Mouse (Mus musculus) hindbrain, embryonic 14.5 days (tissue): Measurements from ENCODE around the gene Ndufs7. TPM values are rescaled to one million over a fixed set of nuclear protein-coding genes. Genes with fewer than 3 reads are reported as not detected.
A peak's percentile ranks its signal among the peaks of the same experiment; 100 is the strongest.

Experiments
- ATAC-seq: fragments of 200-750 bp; cut with Nextera tagmentation; 2 replicates; pipeline ENCODE4 v1.8.0; 2017; ENCODE audit warnings: moderate number of reproducible peaks, mild to moderate bottlenecking, moderate TSS enrichment, moderate library complexity; ENCODE audit not compliant: low FRiP score
- DNase-seq: peaks from one replicate; pipeline ENCODE4 v3.0.0-alpha.2; 2015; ENCODE audit warnings: low spot score
- H3K27ac ChIP-seq: fragments of 300-500 bp; sonication (generic); 2 replicates; pipeline ENCODE4 v1.5.1; 2014; ENCODE audit warnings: mild to moderate bottlenecking, moderate library complexity
- H3K27me3 ChIP-seq: fragments of 300-500 bp; sonication (generic); 2 replicates; pipeline ENCODE4 v1.6.1; 2014; ENCODE audit warnings: mild to moderate bottlenecking, low read length, mixed read lengths; ENCODE audit not compliant: control insufficient read depth, insufficient read depth
- H3K36me3 ChIP-seq: fragments of 300-500 bp; sonication (generic); replicated peaks from 2 replicates; pipeline ENCODE4 v1.6.1; 2014; ENCODE audit not compliant: control insufficient read depth, insufficient read depth
- H3K4me1 ChIP-seq: fragments of 300-500 bp; sonication (generic); replicated peaks from 2 replicates; pipeline ENCODE4 v1.6.1; 2014; ENCODE audit warnings: antibody characterized with exemption, low read length, mixed read lengths; ENCODE audit not compliant: control insufficient read depth, insufficient read depth
- H3K4me2 ChIP-seq: fragments of 300-500 bp; sonication (generic); replicated peaks from 2 replicates; pipeline ENCODE4 v1.6.1; 2014; ENCODE audit warnings: mild to moderate bottlenecking, moderate library complexity
- H3K4me3 ChIP-seq: fragments of 300-500 bp; sonication (generic); replicated peaks from 2 replicates; pipeline ENCODE4 v1.5.1; 2014; ENCODE audit warnings: mild to moderate bottlenecking, low read length
- H3K9ac ChIP-seq: fragments of 300-500 bp; sonication (generic); 2 replicates; pipeline ENCODE4 v1.6.1; 2014
- H3K9me3 ChIP-seq: fragments of 300-500 bp; sonication (generic); 2 replicates; pipeline ENCODE4 v1.6.1; 2016; ENCODE audit warnings: low read length; ENCODE audit not compliant: control insufficient read depth
- WGBS: fragments of 180-500 bp; shearing (Covaris S2); extraction: QIAGEN DNeasy Blood & Tissue Kit; methylation state at CpG from one replicate; pipeline ENCODE4 v1.1.7; 2014; 5-methylcytosine and 5-hydroxymethylcytosine counted together
- polyA plus RNA-seq: library from polyadenylated mRNA; unstranded; fragments of >200 nt; fragmentation: Nextera tagmentation; extraction: Ambion mirVana; gene quantifications from 2 replicates; pipeline ENCODE4 v1.2.1, GENCODE M21; 2014

The Ndufs7 gene
- polyA plus RNA-seq, 1 experiment from 2014 or later: 341 TPM

DNA sequence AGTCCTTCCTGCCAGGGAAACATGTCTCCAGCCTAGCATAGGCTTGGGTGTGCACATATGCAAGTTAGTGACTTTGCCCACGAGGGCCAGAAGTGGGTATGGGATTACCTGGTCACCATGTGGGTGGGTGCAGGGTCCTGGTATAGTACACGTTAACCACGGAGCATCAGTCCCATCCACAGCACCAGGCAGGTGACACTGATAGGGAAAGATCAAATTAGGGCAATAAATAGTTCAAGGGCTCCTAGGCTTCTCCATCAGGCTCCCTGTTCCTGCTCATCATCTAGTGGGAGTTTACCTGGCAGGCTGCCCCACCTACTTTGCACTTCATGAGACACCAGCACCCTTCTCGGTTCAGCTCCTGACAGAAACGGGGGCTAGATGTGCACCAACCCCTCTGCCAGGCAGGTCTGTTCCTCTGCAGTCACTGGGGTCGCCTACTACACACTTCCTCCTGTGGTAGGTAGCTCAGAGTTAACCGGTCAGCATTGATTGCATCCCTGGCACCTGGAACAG, 45.9 kb downstream of the Ndufs7 start:
- no peak overlapping the region for H3K4me3 ChIP-seq
- ATAC-seq: no peak

GRCm38 (mm10) chr10:80295618-80296425, 46.9 kb downstream of the Ndufs7 start, which contains the start of gene Apc2:
Gene Apc2, plus strand, starts transcription at chr10:80295977.
- peak; percentile 59 for ATAC-seq
- DNase-seq: peak; percentile 88
- Histone ChIP-seq H3K4me2 (peak within 1 kb of the TSS; percentile 95), H3K27me3 (no peaks in the 10 kb centered on the region), H3K9ac (peak within 1 kb of the TSS; percentile 57), H3K4me1 (peaks cover 53% of the 10 kb centered on the region), H3K27ac (peak within 1 kb of the TSS; percentile 93), H3K9me3 (no peaks in the 10 kb centered on the region), H3K4me3 (peak within 1 kb of the TSS; percentile 42), H3K36me3 (peaks cover 20% of the 10 kb centered on the region)
- under 1% methylated on average over 26 of the region's 26 CpGs for WGBS

More for the DNA sequence above, 45.9 kb downstream of the Ndufs7 start:
- Histone ChIP-seq H3K36me3 (peaks cover 20% of the 10 kb centered on the region), H3K27me3 (no peaks in the 10 kb centered on the region), H3K4me1 (peaks cover 46% of the 10 kb centered on the region), H3K9me3 (no peaks in the 10 kb centered on the region), H3K9ac (peak overlapping the region; percentile 57), H3K27ac (peak overlapping the region; percentile 93; the same call in 1 of the 2 replicates), H3K4me2 (no peak overlapping the region)
- no peak for DNase-seq
- 55% methylated on average over 7 of the region's 7 CpGs for whole genome bisulfite sequencing

DNA sequence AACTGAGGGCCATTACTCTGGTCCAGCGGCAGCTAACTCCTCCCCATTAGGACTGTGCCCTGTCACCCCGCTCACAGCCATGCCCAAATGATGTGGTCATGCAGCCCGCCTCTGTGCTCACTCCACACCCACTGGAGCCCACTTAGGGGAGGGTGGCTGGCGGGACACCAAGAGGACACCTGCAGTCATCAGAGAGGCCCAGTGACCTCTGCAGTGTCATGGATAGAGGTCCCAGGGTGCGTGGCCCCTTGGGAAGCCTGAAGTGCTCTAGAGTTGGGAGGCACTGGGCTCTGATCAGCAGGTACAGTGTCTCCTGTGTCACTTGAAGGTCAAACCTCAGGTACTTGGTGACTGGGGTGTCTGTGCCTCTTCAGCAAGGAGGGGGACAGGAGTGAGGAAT, 47.9 kb downstream of the Ndufs7 start:
- Histone ChIP-seq H3K36me3 (peaks cover 23% of the 10 kb centered on the region), H3K27ac (peak overlapping the region; percentile 93), H3K4me1 (peaks cover 56% of the 10 kb centered on the region), H3K4me3 (peak overlapping the region; percentile 42), H3K27me3 (no peaks in the 10 kb centered on the region), H3K4me2 (peak overlapping the region; percentile 95), H3K9me3 (no peaks in the 10 kb centered on the region), H3K9ac (peak overlapping the region; percentile 57)
- DNase-seq (no peak), ATAC-seq (no peak)
- 65% methylated on average over 5 of the region's 5 CpGs for WGBS

DNA sequence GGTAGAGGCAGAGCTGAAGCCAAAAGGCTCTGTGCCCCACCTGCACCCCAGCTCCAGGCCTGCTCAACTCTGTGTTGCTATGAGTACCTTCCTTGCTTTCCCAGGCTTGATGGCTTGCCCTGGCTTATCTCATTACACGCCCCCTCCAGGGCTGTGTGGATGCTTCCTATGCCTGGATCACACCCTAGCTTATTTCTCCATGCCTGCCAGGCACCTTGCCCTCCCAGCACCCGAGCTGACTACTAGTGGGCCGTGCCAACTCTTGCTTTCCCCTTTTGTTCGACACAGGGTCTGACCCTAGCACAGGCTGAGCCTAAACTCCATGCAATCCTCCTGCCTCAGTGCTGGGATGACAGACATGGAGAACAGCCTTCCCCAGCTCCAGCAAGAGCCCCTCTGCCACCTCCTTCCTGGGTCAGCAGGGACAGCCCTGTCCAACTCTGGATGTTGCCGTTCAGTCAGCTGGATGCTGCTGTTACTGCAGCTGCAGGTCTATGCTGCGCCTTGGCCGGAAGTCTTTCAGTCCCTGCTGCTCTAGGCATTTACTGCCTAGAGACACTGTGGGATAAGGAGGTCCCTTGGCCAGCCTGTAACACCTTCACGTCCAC, 48.7 kb downstream of the Ndufs7 start:
- no peak overlapping the region for H3K4me3 ChIP-seq
- 64% methylated on average over 8 of the region's 8 CpGs for WGBS

DNA sequence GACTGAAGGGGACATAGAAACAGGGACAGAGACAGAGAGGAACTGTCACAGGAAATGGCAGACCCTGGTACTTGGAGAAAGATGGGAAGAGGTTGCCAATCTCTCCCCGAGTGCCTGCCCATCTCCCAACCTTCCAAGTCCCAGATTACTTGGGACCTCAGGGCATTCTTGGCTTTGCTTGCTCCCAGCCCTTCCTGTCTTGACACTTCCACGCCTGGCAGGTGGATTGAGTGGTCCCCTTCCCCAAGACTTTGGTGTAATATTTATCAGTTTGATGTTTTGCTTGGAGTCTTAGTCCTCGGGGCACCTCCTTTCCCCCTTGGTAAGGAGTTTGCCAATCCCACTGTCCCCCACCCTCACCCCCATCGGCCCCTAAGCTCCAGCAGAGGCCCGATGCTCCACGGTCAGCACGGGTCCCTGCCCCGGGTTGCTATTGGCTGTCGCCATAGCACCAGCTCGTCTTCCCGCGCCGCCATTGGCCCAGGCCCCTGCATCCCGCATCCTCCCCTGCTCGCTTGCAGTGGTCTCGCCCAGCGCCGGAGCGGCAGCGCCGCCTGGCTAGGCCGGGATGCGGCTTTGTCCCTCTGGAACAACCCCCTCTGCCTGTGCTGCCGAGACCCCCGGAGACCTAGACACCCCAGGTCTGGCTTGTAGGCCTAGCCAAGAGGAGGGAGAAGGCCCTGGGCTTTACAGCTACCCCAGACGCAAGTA, 49.8 kb downstream of the Ndufs7 start:
- peak; percentile 77 for ATAC-seq
- WGBS: 4% methylated on average over 26 of the region's 26 CpGs

More for the DNA sequence above, 48.7 kb downstream of the Ndufs7 start:
- Histone ChIP-seq H3K36me3 (peaks cover 32% of the 10 kb centered on the region), H3K9ac (peak overlapping the region; percentile 96; the same call in 1 of the 2 replicates), H3K9me3 (no peaks in the 10 kb centered on the region), H3K27ac (peak overlapping the region; percentile 96), H3K4me1 (peaks cover 62% of the 10 kb centered on the region), H3K4me2 (peak overlapping the region; percentile 95), H3K27me3 (no peaks in the 10 kb centered on the region)
- no peak for ATAC-seq
- DNase-seq: no peak

DNA sequence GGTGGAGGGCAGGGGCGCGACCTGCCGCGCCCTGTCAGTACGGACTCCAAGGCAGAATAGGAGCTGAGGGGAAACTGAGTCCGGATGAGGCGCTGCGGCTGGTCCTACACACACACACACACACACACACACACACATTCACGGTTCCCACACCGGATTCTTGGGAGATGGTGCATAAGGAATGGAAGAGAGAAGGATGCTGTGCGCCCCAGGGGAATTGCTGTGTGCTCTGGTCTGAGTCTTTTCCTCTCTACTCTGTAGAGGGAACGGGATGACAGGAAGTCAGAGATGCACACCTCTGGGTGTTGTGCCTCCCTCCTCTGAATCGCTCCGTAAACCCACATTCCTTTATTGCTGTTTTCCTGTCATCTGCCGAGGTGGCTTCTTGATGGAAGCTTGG, 50.4 kb downstream of the Ndufs7 start:
- H3K36me3 ChIP-seq: peaks cover 37% of the 10 kb centered on the region
- DNase-seq (peak; percentile 60), ATAC-seq (no peak)
- peak overlapping the region; percentile 52 for H3K4me3 ChIP-seq
- H3K4me1 ChIP-seq: peaks cover 65% of the 10 kb centered on the region
- H3K9ac ChIP-seq: peak overlapping the region; percentile 96
- peak overlapping the region; percentile 96 for H3K27ac ChIP-seq
- H3K27me3 ChIP-seq: no peaks in the 10 kb centered on the region
- H3K4me2 ChIP-seq: peak overlapping the region; percentile 95
- WGBS: 3% methylated on average over 15 of the region's 15 CpGs
- no peaks in the 10 kb centered on the region for H3K9me3 ChIP-seq

More for the DNA sequence above, 49.8 kb downstream of the Ndufs7 start:
- peak overlapping the region; percentile 52 for H3K4me3 ChIP-seq
- H3K27ac ChIP-seq: peak overlapping the region; percentile 96
- H3K9ac ChIP-seq: peak overlapping the region; percentile 96
- H3K4me1 ChIP-seq: peaks cover 63% of the 10 kb centered on the region
- H3K36me3 ChIP-seq: peaks cover 37% of the 10 kb centered on the region
- H3K9me3 ChIP-seq: no peaks in the 10 kb centered on the region
- no peaks in the 10 kb centered on the region for H3K27me3 ChIP-seq
- peak overlapping the region; percentile 95 for H3K4me2 ChIP-seq
- peak; percentile 91 for DNase-seq

- Histone ChIP-seq H3K9ac (peak overlapping the region; percentile 96), H3K4me3 (peak overlapping the region; percentile 52), H3K27ac (peak overlapping the region; percentile 96), H3K27me3 (no peaks in the 10 kb centered on the region), H3K36me3 (peaks cover 37% of the 10 kb centered on the region), H3K9me3 (no peaks in the 10 kb centered on the region), H3K4me1 (peaks cover 70% of the 10 kb centered on the region), H3K4me2 (peak overlapping the region; percentile 95)
- no peak for ATAC-seq
- WGBS: 32% methylated on average over 10 of the region's 10 CpGs
- no peak for DNase-seq
Observed at GRCm38 (mm10) chr10:80299824-80300223, 50.9 kb downstream of the Ndufs7 start.

DNA sequence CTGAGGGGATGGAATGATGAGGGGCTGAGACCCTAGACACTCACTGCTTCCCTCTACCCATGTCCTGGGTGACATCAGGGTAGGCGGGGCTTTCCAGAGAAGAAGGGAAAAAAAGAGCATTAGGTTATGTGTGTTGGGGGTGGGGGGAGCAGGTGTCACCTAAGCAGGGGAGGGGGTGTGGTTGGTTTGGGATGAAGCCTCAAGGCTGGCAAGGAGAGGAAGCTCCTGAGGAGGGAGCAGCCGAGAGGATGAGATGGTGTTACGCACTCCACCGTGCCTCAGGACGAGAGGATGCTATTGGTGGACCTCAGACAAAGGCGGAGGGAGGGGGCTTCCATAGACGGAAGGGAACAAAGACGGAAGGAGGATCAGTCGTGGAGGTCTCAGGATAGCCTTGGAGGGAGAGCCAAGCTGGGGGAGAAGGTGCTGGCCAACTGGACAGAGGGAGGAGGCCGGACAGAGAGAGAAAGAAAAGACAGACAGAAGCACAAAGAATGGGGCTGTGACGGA, 51.8 kb downstream of the Ndufs7 start:
- 9% methylated on average over 11 of the region's 11 CpGs for WGBS
- peak overlapping the region; percentile 52 for H3K4me3 ChIP-seq
- peaks cover 65% of the 10 kb centered on the region for H3K4me1 ChIP-seq
- H3K9me3 ChIP-seq: no peaks in the 10 kb centered on the region
- H3K9ac ChIP-seq: peak overlapping the region; percentile 96
- peak overlapping the region; percentile 96 for H3K27ac ChIP-seq
- DNase-seq (peak; percentile 79), ATAC-seq (peak; percentile 83)
- H3K27me3 ChIP-seq: no peaks in the 10 kb centered on the region
- H3K36me3 ChIP-seq: peaks cover 43% of the 10 kb centered on the region
- peak overlapping the region; percentile 95 for H3K4me2 ChIP-seq
